Mouse (Mus musculus) ES-E14 (cell line): Measurements from ENCODE around the gene Lrrc3c.

Experiments
- CHD2 ChIP-seq: IDR thresholded peaks from 2 replicates; pipeline ENCODE4 v1.6.1; 2014; ENCODE audit warnings: mild to moderate bottlenecking, low read depth, low read length, inconsistent platforms
- HCFC1 ChIP-seq: IDR thresholded peaks from 2 replicates; pipeline ENCODE4 v1.6.1; 2012; ENCODE audit warnings: low read length, inconsistent platforms, borderline replicate concordance; ENCODE audit not compliant: insufficient read depth
- MAFK ChIP-seq: IDR thresholded peaks from 2 replicates; pipeline ENCODE4 v1.6.1; 2014; ENCODE audit warnings: mild to moderate bottlenecking, low read depth, low read length, inconsistent platforms; ENCODE audit not compliant: insufficient read depth
- ZC3H11A ChIP-seq: IDR thresholded peaks from 2 replicates; pipeline ENCODE4 v1.6.1; 2012; ENCODE audit warnings: low read depth, mild to moderate bottlenecking, inconsistent platforms, low read length, borderline replicate concordance
- ZNF384 ChIP-seq: IDR thresholded peaks from 2 replicates; pipeline ENCODE4 v1.6.1; 2012; ENCODE audit warnings: low read depth, low read length, inconsistent platforms

- TF ChIP-seq HCFC1: no peak
- TF ChIP-seq ZC3H11A: no peak
- TF ChIP-seq ZNF384: no peak
- no peak for TF ChIP-seq MAFK
- TF ChIP-seq CHD2: no peak
These were observed 13.9 kb upstream of the Lrrc3c start for GRCm38 (mm10) chr11:98584146-98584545.
